Mouse (Mus musculus) forebrain, embryonic 13.5 days (tissue): ENCODE measurements at regions not wholly inside any gene's neighbourhood (a gene's known extent, or its start where the extent isn't known, plus 50 kb on each side); places are given as distances from the start of the nearest gene placed in this dataset.
A peak's percentile ranks its signal among the peaks of the same experiment; 100 is the strongest.

Experiments used
- ATAC-seq: fragments of 200-750 bp; cut with Nextera tagmentation; 2 replicates; pipeline ENCODE4 v1.8.0; 2017
- H3K27ac ChIP-seq: fragments of 300-500 bp; sonication (generic); 2 replicates; pipeline ENCODE4 v1.5.1; 2015; ENCODE audit warnings: inconsistent platforms, mild to moderate bottlenecking, moderate library complexity
- H3K27me3 ChIP-seq: fragments of 300-500 bp; sonication (generic); 2 replicates; pipeline ENCODE4 v1.6.1; 2015; ENCODE audit warnings: mild to moderate bottlenecking, inconsistent platforms
- H3K36me3 ChIP-seq: fragments of 300-500 bp; sonication (generic); 2 replicates; pipeline ENCODE4 v1.6.1; 2015; ENCODE audit warnings: mild to moderate bottlenecking, inconsistent platforms; ENCODE audit not compliant: poor library complexity, severe bottlenecking
- H3K4me1 ChIP-seq: fragments of 300-500 bp; sonication (generic); 2 replicates; pipeline ENCODE4 v1.6.1; 2015; ENCODE audit warnings: inconsistent platforms
- H3K4me2 ChIP-seq: fragments of 300-500 bp; sonication (generic); 2 replicates; pipeline ENCODE4 v1.6.1; 2015; ENCODE audit warnings: inconsistent platforms, mild to moderate bottlenecking, moderate library complexity
- H3K4me3 ChIP-seq: fragments of 300-500 bp; sonication (generic); 2 replicates; pipeline ENCODE4 v1.5.1; 2015; ENCODE audit warnings: mild to moderate bottlenecking, inconsistent platforms
- H3K9ac ChIP-seq: fragments of 300-500 bp; sonication (generic); 2 replicates; pipeline ENCODE4 v1.6.1; 2015; ENCODE audit warnings: mild to moderate bottlenecking, inconsistent platforms
- H3K9me3 ChIP-seq: fragments of 300-500 bp; sonication (generic); replicated peaks from 2 replicates; pipeline ENCODE4 v1.6.1; 2016; ENCODE audit warnings: inconsistent platforms
- WGBS: fragments of 180-500 bp; shearing (Covaris S2); methylation state at CpG from one replicate; pipeline ENCODE4 v1.1.7; 2015; 5-methylcytosine and 5-hydroxymethylcytosine counted together

GRCm38 (mm10) chr14:106011991-106012427 lies 94.0 kb upstream of the Trim52 start:
- WGBS = 90% methylated on average over 6 of the region's 6 CpGs
- H3K9ac ChIP-seq = no peak overlapping the region
- no peak overlapping the region for H3K4me3 ChIP-seq
- ATAC-seq = no peak
- H3K27ac ChIP-seq = no peak overlapping the region
- H3K9me3 ChIP-seq = no peaks in the 10 kb centered on the region
- H3K27me3 ChIP-seq = no peaks in the 10 kb centered on the region
- H3K36me3 ChIP-seq = no peaks in the 10 kb centered on the region
- no peak overlapping the region for H3K4me2 ChIP-seq
- no peaks in the 10 kb centered on the region for H3K4me1 ChIP-seq

GRCm38 (mm10) chr14:106022806-106023205 lies 83.2 kb upstream of the Trim52 start:
- H3K36me3 ChIP-seq = no peaks in the 10 kb centered on the region
- no peak overlapping the region for H3K27ac ChIP-seq
- H3K4me1 ChIP-seq = no peaks in the 10 kb centered on the region
- no peak for ATAC-seq
- no peak overlapping the region for H3K4me3 ChIP-seq
- no peak overlapping the region for H3K9ac ChIP-seq
- 92% methylated on average over 7 of the region's 7 CpGs for WGBS
- H3K27me3 ChIP-seq = no peaks in the 10 kb centered on the region
- no peaks in the 10 kb centered on the region for H3K9me3 ChIP-seq
- no peak overlapping the region for H3K4me2 ChIP-seq

GRCm38 (mm10) chr14:106026815-106027214 lies 79.2 kb upstream of the Trim52 start:
- Histone ChIP-seq H3K4me2 (no peak overlapping the region), H3K4me1 (no peaks in the 10 kb centered on the region), H3K4me3 (no peak overlapping the region), H3K9ac (no peak overlapping the region), H3K27me3 (no peaks in the 10 kb centered on the region), H3K27ac (no peak overlapping the region), H3K9me3 (no peaks in the 10 kb centered on the region), H3K36me3 (no peaks in the 10 kb centered on the region)
- 90% methylated on average over 4 of the region's 4 CpGs for WGBS
- ATAC-seq = no peak

DNA sequence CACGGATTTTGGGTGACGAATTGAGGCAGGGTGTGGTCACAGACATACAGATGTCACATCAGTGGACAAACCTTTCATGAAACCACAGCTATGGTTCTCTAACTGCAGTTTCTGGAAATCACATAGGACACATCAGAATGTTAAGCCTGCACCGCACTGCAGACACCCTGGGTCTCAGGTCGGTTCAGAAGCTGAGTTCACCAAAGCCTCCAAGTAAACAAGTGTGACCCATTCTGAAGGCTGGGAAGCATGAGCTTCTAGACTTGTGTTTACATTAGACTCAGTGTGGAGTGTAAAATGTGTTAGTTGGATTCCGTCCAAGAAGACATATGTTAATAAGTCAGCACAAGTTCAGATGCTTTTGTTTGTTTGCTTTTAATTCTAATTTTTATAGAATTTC lies 78.3 kb upstream of the Trim52 start:
- no peaks in the 10 kb centered on the region for H3K4me1 ChIP-seq
- no peak overlapping the region for H3K4me2 ChIP-seq
- H3K9me3 ChIP-seq = no peaks in the 10 kb centered on the region
- H3K36me3 ChIP-seq = no peaks in the 10 kb centered on the region
- no peak overlapping the region for H3K4me3 ChIP-seq
- 93% methylated on average over 5 of the region's 5 CpGs for WGBS
- ATAC-seq = no peak
- H3K27me3 ChIP-seq = no peaks in the 10 kb centered on the region
- H3K27ac ChIP-seq = no peak overlapping the region
- H3K9ac ChIP-seq = no peak overlapping the region

- H3K27me3 ChIP-seq = no peaks in the 10 kb centered on the region
- H3K4me2 ChIP-seq = no peak overlapping the region
- 92% methylated on average over 1 of the region's 1 CpGs for WGBS
- H3K9me3 ChIP-seq = no peaks in the 10 kb centered on the region
- no peak overlapping the region for H3K9ac ChIP-seq
- H3K4me3 ChIP-seq = no peak overlapping the region
- no peak for ATAC-seq
- H3K36me3 ChIP-seq = no peaks in the 10 kb centered on the region
- no peak overlapping the region for H3K27ac ChIP-seq
- H3K4me1 ChIP-seq = no peaks in the 10 kb centered on the region
Measured at GRCm38 (mm10) chr14:106031094-106031493, 74.9 kb upstream of the Trim52 start.

GRCm38 (mm10) chr14:106033793-106034192 lies 72.2 kb upstream of the Trim52 start:
- no peak overlapping the region for H3K27ac ChIP-seq
- no peaks in the 10 kb centered on the region for H3K27me3 ChIP-seq
- no peaks in the 10 kb centered on the region for H3K9me3 ChIP-seq
- H3K9ac ChIP-seq = no peak overlapping the region
- no peaks in the 10 kb centered on the region for H3K4me1 ChIP-seq
- H3K4me2 ChIP-seq = no peak overlapping the region
- WGBS = 87% methylated on average over 2 of the region's 2 CpGs
- no peak for ATAC-seq
- H3K36me3 ChIP-seq = no peaks in the 10 kb centered on the region
- no peak overlapping the region for H3K4me3 ChIP-seq

GRCm38 (mm10) chr14:106034933-106035665 lies 70.9 kb upstream of the Trim52 start:
- no peak for ATAC-seq
- Histone ChIP-seq H3K27ac (no peak overlapping the region), H3K27me3 (no peaks in the 10 kb centered on the region), H3K9ac (no peak overlapping the region), H3K4me2 (no peak overlapping the region), H3K36me3 (no peaks in the 10 kb centered on the region), H3K4me3 (no peak overlapping the region), H3K9me3 (no peaks in the 10 kb centered on the region), H3K4me1 (no peaks in the 10 kb centered on the region)
- WGBS = 90% methylated on average over 10 of the region's 10 CpGs

DNA sequence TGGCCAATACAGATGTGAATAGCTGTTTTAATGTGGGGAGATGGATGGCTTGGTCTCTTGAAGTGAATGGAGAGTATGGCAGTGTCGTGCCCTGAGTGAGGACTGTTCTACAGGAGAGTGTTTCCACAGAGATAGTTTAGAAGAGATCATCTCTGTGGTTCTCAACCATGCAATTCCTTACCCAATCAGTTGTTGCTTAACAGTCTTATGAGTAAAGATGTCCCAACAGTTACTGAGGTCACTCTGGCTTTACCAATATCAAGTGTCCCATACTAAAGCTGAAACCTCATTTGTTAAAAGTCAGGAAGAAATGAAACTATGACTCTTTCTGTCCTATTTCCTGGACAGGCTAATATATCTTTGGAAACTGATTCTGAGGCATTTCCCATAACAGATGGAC lies 61.7 kb upstream of the Trim52 start:
- no peak for ATAC-seq
- no peak overlapping the region for H3K4me2 ChIP-seq
- no peak overlapping the region for H3K9ac ChIP-seq
- H3K27me3 ChIP-seq = no peaks in the 10 kb centered on the region
- no peak overlapping the region for H3K27ac ChIP-seq
- 86% methylated on average over 1 of the region's 1 CpGs for WGBS
- no peak overlapping the region for H3K4me3 ChIP-seq
- H3K36me3 ChIP-seq = no peaks in the 10 kb centered on the region
- no peaks in the 10 kb centered on the region for H3K9me3 ChIP-seq
- H3K4me1 ChIP-seq = no peaks in the 10 kb centered on the region

- no peak overlapping the region for H3K4me2 ChIP-seq
- WGBS = 87% methylated on average over 1 of the region's 1 CpGs
Measured at GRCm38 (mm10) chr14:106050231-106050630, 55.8 kb upstream of the Trim52 start.

GRCm38 (mm10) chr14:106052585-106053551 lies 53.1 kb upstream of the Trim52 start:
- H3K4me3 ChIP-seq = no peak overlapping the region
- no peak overlapping the region for H3K27ac ChIP-seq
- H3K9ac ChIP-seq = no peak overlapping the region
- H3K4me1 ChIP-seq = no peaks in the 10 kb centered on the region
- ATAC-seq = no peak
- WGBS = 64% methylated on average over 6 of the region's 6 CpGs
- no peaks in the 10 kb centered on the region for H3K36me3 ChIP-seq
- H3K4me2 ChIP-seq = no peak overlapping the region
- no peaks in the 10 kb centered on the region for H3K27me3 ChIP-seq
- no peaks in the 10 kb centered on the region for H3K9me3 ChIP-seq

More at GRCm38 (mm10) chr14:106050231-106050630, 55.8 kb upstream of the Trim52 start:
- Histone ChIP-seq H3K36me3 (no peaks in the 10 kb centered on the region), H3K27me3 (no peaks in the 10 kb centered on the region), H3K9me3 (no peaks in the 10 kb centered on the region), H3K9ac (no peak overlapping the region), H3K27ac (no peak overlapping the region), H3K4me3 (no peak overlapping the region), H3K4me1 (no peaks in the 10 kb centered on the region)
- ATAC-seq = peak; percentile 43; the same call in 1 of the 2 replicates
